In the genomic region with DNA sequence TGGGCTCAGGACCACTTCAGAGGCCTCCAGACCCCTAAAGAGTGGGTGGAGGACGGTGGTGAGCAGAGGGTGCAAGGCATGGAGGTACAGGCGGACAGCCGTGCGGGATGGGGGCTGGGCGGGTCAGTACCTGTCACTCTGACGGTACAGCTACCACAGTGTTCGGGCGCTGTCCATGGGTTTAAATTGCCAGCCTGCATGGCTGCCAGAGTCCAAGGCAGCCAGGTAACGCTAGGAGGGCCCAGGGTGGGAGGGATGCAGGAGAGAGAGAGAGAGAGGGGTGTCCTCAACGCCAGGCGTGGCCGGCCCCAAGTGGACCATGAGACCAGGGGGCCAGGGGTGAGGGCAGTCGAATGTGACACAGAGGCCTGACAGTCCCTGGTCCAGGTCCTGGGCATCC, we compare ENCODE assay signal across 24 mouse cellular contexts. TPM values are rescaled to one million over a fixed set of nuclear protein-coding genes. Genes with fewer than 3 reads are reported as not detected.
DNase-seq lines count a peak whose midpoint lies in the region; ATAC-seq lines count a peak whose summit lies in the region.
"Had no signal": no experiment of that assay in that cellular context is flagged by ENCODE, and none has a peak within 500 bp of the region (broad histone marks: within the 10 kb centered on the region; RNA-seq: fewer than 3 reads in every experiment).

No protein-coding gene starts in this region.

- no peak for ATAC-seq in megakaryocyte, adult 5-6 weeks (ENCODE audit: poor library complexity, severe bottlenecking)
- 0 out of 2 replicates have a peak, but pooled peaks have one; percentile 2 for ATAC-seq in limb, embryonic 15.5 days (ENCODE audit: insufficient number of reproducible peaks, low FRiP score, low TSS enrichment, low read depth)
- ATAC-seq: CD4-positive, CD25-positive, alpha-beta regulatory T cell, adult 4 months; forebrain, embryonic 13.5 days; forebrain, embryonic 16.5 days; hindbrain, postnatal 0 days; inflammation-experienced regulatory T-cells, adult 6 months had no signal

- H3K4me2 ChIP-seq in limb, embryonic 15.5 days = no peak overlapping the region
- H3K4me2 ChIP-seq: embryonic facial prominence, embryonic 12.5 days; embryonic facial prominence, embryonic 15.5 days; forebrain, embryonic 13.5 days; heart, embryonic 12.5 days; heart, embryonic 15.5 days; hindbrain, embryonic 14.5 days had no signal

- no peaks in the 10 kb centered on the region for H3K9me3 ChIP-seq in heart, embryonic 10.5 days
- H3K9me3 ChIP-seq in megakaryocyte, embryonic 14.5 days = peaks cover 12% of the 10 kb centered on the region
- H3K9me3 ChIP-seq in limb, embryonic 15.5 days = no peaks in the 10 kb centered on the region
- H3K9me3 ChIP-seq: embryonic facial prominence, embryonic 15.5 days; forebrain, embryonic 13.5 days; heart, embryonic 15.5 days had no signal

- peaks cover 87% of the 10 kb centered on the region for H3K36me3 ChIP-seq in heart, embryonic 10.5 days
- peaks cover 92% of the 10 kb centered on the region for H3K36me3 ChIP-seq in megakaryocyte, embryonic 14.5 days (replicated peaks; ENCODE audit: low read length)
- H3K36me3 ChIP-seq in limb, embryonic 15.5 days = peaks cover 84% of the 10 kb centered on the region

- peak; percentile 72 for DNase-seq in heart, embryonic 10.5 days (ENCODE audit: low spot score)
- no peak for DNase-seq in heart, postnatal 14 days
- no peak for DNase-seq in embryo, embryonic 11 days
- DNase-seq: adrenal gland, adult 2 months; adrenal gland, postnatal 14 days; cerebellum, adult 11-12 months; cerebellum, adult 8-10 months; cerebellum, postnatal 10 days; cerebellum, postnatal 36 days; gastrocnemius, postnatal 10 days; gastrocnemius, postnatal 36 days had no signal

- 92% methylated on average over 13 of the region's 13 CpGs for WGBS in heart, embryonic 10.5 days
- 94% methylated on average over 10 of the region's 13 CpGs for WGBS in limb, embryonic 15.5 days

- no peaks in the 10 kb centered on the region; the same call in none of the 2 replicates for H3K4me1 ChIP-seq in heart, embryonic 10.5 days
- peaks cover 93% of the 10 kb centered on the region for H3K4me1 ChIP-seq in megakaryocyte, embryonic 14.5 days
- H3K4me1 ChIP-seq in limb, embryonic 15.5 days = peaks cover 18% of the 10 kb centered on the region
- H3K4me1 ChIP-seq: heart, embryonic 12.5 days had no signal

- no peaks in the 10 kb centered on the region for H3K27me3 ChIP-seq in heart, embryonic 10.5 days (ENCODE audit: insufficient read depth, poor library complexity, severe bottlenecking)
- H3K27me3 ChIP-seq in megakaryocyte, embryonic 14.5 days (replicated peaks) = no peaks in the 10 kb centered on the region
- H3K27me3 ChIP-seq in limb, embryonic 15.5 days = no peaks in the 10 kb centered on the region
- H3K27me3 ChIP-seq: embryonic facial prominence, embryonic 12.5 days; embryonic facial prominence, embryonic 15.5 days; forebrain, embryonic 13.5 days; heart, embryonic 12.5 days; heart, embryonic 15.5 days had no signal

- H3K9ac ChIP-seq in limb, embryonic 15.5 days = no peak overlapping the region
- H3K9ac ChIP-seq: embryonic facial prominence, embryonic 12.5 days; embryonic facial prominence, embryonic 15.5 days; forebrain, embryonic 13.5 days; heart, embryonic 12.5 days; heart, embryonic 15.5 days; hindbrain, embryonic 14.5 days had no signal

- intact Hi-C loops in heart, postnatal 14 days (cut with DNase I) = no loop called here

- no peak overlapping the region for H3K27ac ChIP-seq in heart, embryonic 10.5 days
- no peak overlapping the region for H3K27ac ChIP-seq in limb, embryonic 15.5 days
- H3K27ac ChIP-seq: embryonic facial prominence, embryonic 12.5 days; embryonic facial prominence, embryonic 15.5 days; forebrain, embryonic 13.5 days; heart, embryonic 15.5 days; hindbrain, embryonic 14.5 days; hindbrain, postnatal 0 days had no signal

- H3K4me3 ChIP-seq in heart, embryonic 10.5 days = no peak overlapping the region
- H3K4me3 ChIP-seq in megakaryocyte, embryonic 14.5 days (replicated peaks) = peak overlapping the region; percentile 20
- no peak overlapping the region for H3K4me3 ChIP-seq in limb, embryonic 15.5 days
- H3K4me3 ChIP-seq: embryonic facial prominence, embryonic 12.5 days; embryonic facial prominence, embryonic 15.5 days; forebrain, embryonic 13.5 days; heart, embryonic 12.5 days; heart, embryonic 15.5 days had no signal

RNA-seq across cellular contexts. Expression of gene Lfng, which starts 17.8 kb away (rescaled TPM):
- 3.8 and 4.7 TPM in 2 replicates for polyA plus RNA-seq in heart, embryonic 10.5 days (2016; fragmentation: Nextera tagmentation; extraction: Ambion mirVana)
- total RNA-seq in heart, postnatal 14 days (2021) = 10 to 100 TPM; 18.1 to 22.4 TPM
- polyA plus RNA-seq in megakaryocyte, embryonic 14.5 days (2012; ENCODE audit: insufficient read depth, low replicate concordance) = 7.3 and 31.9 TPM in 2 replicates
- 21.3 and 23.2 TPM in 2 replicates for total RNA-seq in megakaryocyte, adult 5-6 weeks (2015)
- total RNA-seq in megakaryocyte, adult 5-6 weeks (2017) = 48.0 and 54.2 TPM in 2 replicates
- polyA plus RNA-seq in limb, embryonic 15.5 days (2015; fragmentation: Nextera tagmentation; extraction: Ambion mirVana) = 16.9 and 19.7 TPM in 2 replicates

RNA-seq across cellular contexts. Expression of gene Ttyh3, which starts 23.9 kb away (rescaled TPM):
- 23.5 and 32.9 TPM in 2 replicates for polyA plus RNA-seq in heart, embryonic 10.5 days (2016; fragmentation: Nextera tagmentation; extraction: Ambion mirVana)
- total RNA-seq in heart, postnatal 14 days (2021) = 10 to 100 TPM; 31.6 to 31.9 TPM
- polyA plus RNA-seq in megakaryocyte, embryonic 14.5 days (2012; ENCODE audit: insufficient read depth, low replicate concordance) = 302 and 455 TPM in 2 replicates
- 42.4 and 46.0 TPM in 2 replicates for total RNA-seq in megakaryocyte, adult 5-6 weeks (2015)
- total RNA-seq in megakaryocyte, adult 5-6 weeks (2017) = 8.0 and 11.6 TPM in 2 replicates
- 29.9 and 34.1 TPM in 2 replicates for polyA plus RNA-seq in limb, embryonic 15.5 days (2015; fragmentation: Nextera tagmentation; extraction: Ambion mirVana)
